Mouse (Mus musculus) telencephalon, adult 2 months (tissue): Measurements from ENCODE around the gene Defa28.
"Not testable (repeated sequence)": the region's sequence is repeated elsewhere in the genome, so short reads cannot be mapped to it uniquely, and the experiment has no call there.

ENCODE experiments used
- DNase-seq: peaks from one replicate; pipeline ENCODE4 v3.0.0-alpha.2; 2011; ENCODE audit warnings: low read depth, low spot score

Defa28 gene

GRCm38 (mm10) chr8:21582706-21583105, at the start of gene Defa28:
TSS of gene Defa28 (plus strand) at chr8:21583006.
- not testable (repeated sequence) for DNase-seq

- not testable (repeated sequence) for DNase-seq
These were observed 17.7 kb upstream of the Defa28 start, which contains the start of gene Defa37 for GRCm38 (mm10) chr8:21565086-21565485. TSS of gene Defa37 (plus strand) at chr8:21565386.

GRCm38 (mm10) chr8:21594408-21594807, 11.6 kb downstream of the Defa28 start, which contains the start of gene Gm7861:
TSS of gene Gm7861 (minus strand) at chr8:21594508.
- not testable (repeated sequence) for DNase-seq

GRCm38 (mm10) chr8:21617883-21618282, 35.1 kb downstream of the Defa28 start, which contains the start of gene Defa26:
TSS of gene Defa26 (plus strand) at chr8:21618183.
- DNase-seq = not testable (repeated sequence)
